Mouse (Mus musculus) neural tube, embryonic 12.5 days (tissue): ENCODE data around the gene Srms. TPM values are rescaled to one million over a fixed set of nuclear protein-coding genes. Genes with fewer than 3 reads are reported as not detected.

ENCODE experiments used
- ATAC-seq: fragments of 200-750 bp; cut with Nextera tagmentation; 2 replicates; pipeline ENCODE4 v1.8.0; 2017; ENCODE audit warnings: low read depth, mild to moderate bottlenecking, moderate TSS enrichment, moderate library complexity; ENCODE audit not compliant: low FRiP score
- H3K27ac ChIP-seq: fragments of 300-500 bp; sonication (generic); 2 replicates; pipeline ENCODE4 v1.5.1; 2016
- H3K27me3 ChIP-seq: fragments of 300-500 bp; sonication (generic); replicated peaks from 2 replicates; pipeline ENCODE4 v1.6.1; 2016; ENCODE audit warnings: mild to moderate bottlenecking
- H3K36me3 ChIP-seq: fragments of 300-500 bp; sonication (generic); 2 replicates; pipeline ENCODE4 v1.6.1; 2016; ENCODE audit warnings: mild to moderate bottlenecking
- H3K4me1 ChIP-seq: fragments of 300-500 bp; sonication (generic); 2 replicates; pipeline ENCODE4 v1.6.1; 2016
- H3K4me2 ChIP-seq: fragments of 300-500 bp; sonication (generic); replicated peaks from 2 replicates; pipeline ENCODE4 v1.6.1; 2016; ENCODE audit warnings: mild to moderate bottlenecking
- H3K4me3 ChIP-seq: fragments of 300-500 bp; sonication (generic); 2 replicates; pipeline ENCODE4 v1.5.1; 2016
- H3K9ac ChIP-seq: fragments of 300-500 bp; sonication (generic); 2 replicates; pipeline ENCODE4 v1.6.1; 2016; ENCODE audit warnings: mild to moderate bottlenecking
- H3K9me3 ChIP-seq: fragments of 300-500 bp; sonication (generic); 2 replicates; pipeline ENCODE4 v1.6.1; 2016; ENCODE audit warnings: mild to moderate bottlenecking
- WGBS: fragments of 180-500 bp; shearing (Covaris S2); methylation state at CpG from one replicate; pipeline ENCODE4 v1.1.7; 2016; 5-methylcytosine and 5-hydroxymethylcytosine counted together
- polyA plus RNA-seq: library from polyadenylated mRNA; unstranded; fragments of >200 nt; fragmentation: Nextera tagmentation; extraction: Ambion mirVana; gene quantifications from 2 replicates; pipeline ENCODE4 v1.2.1, GENCODE M21; 2016

Gene Srms
- polyA plus RNA-seq, 1 experiment from 2014 or later, result 0.11 TPM

DNA sequence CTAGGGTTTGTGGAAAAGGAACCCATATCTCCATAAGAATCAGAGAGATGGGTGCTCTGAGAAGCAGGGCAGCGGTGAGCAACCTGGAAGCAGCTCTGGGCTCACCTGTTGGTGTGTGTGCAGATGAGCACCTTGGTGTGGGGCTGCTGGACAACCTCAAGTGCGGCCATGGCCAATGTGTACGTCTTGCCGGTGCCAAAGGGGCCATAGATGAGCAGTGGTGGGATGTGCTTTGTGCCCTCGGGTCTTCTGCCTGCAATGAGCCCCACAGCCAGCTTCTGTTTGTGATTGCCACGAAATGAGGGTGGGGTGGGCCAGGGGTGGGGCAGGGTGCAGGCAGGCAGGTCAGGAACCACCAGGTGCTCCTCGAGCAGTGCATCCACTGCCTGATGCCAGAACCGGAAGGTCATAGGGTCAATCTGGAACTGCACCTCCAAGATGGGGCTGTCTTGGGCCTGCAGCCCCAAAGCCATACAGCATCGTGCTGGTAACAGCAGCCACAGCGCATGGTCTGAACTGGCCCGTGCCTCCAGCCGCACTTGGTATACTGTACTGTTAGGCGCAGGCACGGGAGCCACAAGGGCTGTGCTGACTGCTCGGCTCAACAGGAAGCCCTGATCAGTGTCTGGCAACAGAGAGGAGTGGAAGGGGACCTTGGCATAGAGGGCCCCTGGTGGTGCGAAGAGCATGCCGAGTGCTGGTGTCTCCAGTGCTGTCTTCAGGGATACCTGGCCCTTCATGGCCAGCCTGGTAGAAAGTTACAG, 24.4 kb upstream of the Srms start:
- Histone ChIP-seq H3K4me2 (no peak overlapping the region), H3K9me3 (no peaks in the 10 kb centered on the region), H3K27ac (no peak overlapping the region), H3K36me3 (no peaks in the 10 kb centered on the region), H3K4me3 (no peak overlapping the region), H3K9ac (no peak overlapping the region), H3K4me1 (no peaks in the 10 kb centered on the region), H3K27me3 (no peaks in the 10 kb centered on the region)
- 93% methylated on average over 17 of the region's 17 CpGs for WGBS
- no peak for ATAC-seq

DNA sequence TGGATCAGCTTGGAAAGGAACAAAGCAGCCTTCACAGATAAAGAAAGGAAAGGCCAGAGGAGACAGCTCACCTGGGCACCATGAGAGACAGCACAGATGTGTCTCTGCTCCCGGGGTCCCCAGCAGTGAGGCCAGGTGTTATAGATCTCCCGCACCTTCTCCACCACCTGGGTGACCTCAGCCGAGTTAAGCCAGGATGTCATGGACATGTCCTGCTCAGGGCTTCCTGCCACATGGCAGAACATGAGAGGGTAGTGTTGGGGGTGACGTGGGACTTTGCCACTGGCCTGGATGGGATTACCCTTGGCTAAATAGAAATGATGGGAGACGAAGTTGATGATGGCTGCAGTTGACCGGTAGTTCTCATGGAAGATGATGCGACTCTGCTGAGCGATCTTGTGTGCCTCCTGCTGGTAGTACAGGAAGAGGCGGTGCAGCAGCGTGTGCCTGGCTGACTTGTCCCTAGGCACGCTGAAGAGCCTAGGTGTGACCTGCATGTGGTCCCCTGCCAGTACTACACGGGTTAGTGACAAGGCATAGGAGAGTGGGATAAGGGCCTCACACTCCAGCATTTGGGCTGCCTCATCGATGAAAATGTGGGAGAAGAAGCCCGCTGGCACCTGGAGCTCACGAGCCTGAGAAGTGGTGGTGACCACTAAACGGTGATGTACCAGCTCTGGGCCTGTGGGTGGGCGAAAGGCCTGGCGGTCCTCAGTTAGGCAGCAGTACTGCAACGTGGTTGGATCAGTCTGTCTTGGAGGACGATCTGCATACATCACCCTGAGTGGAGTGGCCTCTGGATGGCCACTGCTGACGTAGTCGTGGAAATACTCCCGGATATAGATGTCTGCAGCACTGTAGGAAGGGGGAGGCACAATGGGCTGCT, 22.9 kb upstream of the Srms start:
- Histone ChIP-seq H3K4me1 (no peaks in the 10 kb centered on the region), H3K9ac (no peak overlapping the region), H3K27ac (no peak overlapping the region), H3K9me3 (no peaks in the 10 kb centered on the region), H3K36me3 (no peaks in the 10 kb centered on the region), H3K4me2 (no peak overlapping the region), H3K4me3 (no peak overlapping the region), H3K27me3 (no peaks in the 10 kb centered on the region)
- no peak for ATAC-seq
- 86% methylated on average over 23 of the region's 23 CpGs for WGBS

DNA sequence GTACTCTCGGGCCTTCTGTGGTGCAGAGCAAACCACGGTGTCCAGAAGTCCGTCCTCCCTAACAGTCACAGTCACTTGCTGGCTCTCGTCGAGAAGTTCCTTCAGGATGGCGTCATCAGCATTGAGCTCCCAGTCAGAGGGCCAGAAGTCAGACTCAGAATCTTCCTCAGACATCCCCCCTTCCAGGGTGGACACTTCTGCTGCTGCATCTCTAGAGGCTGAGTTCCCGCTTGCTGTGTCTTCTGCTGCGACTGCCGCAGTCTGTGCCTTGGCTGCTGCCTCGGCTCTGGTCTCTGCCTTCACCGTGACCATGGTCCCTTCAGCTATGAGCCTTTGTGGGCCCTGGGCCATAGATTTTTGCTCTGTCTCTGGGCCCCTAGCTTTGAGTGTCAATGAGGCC, 21.7 kb upstream of the Srms start:
- Histone ChIP-seq H3K4me1 (no peaks in the 10 kb centered on the region), H3K36me3 (no peaks in the 10 kb centered on the region), H3K27ac (no peak overlapping the region), H3K9me3 (no peaks in the 10 kb centered on the region), H3K4me3 (no peak overlapping the region), H3K4me2 (no peak overlapping the region), H3K9ac (no peak overlapping the region), H3K27me3 (no peaks in the 10 kb centered on the region)
- WGBS, result 92% methylated on average over 11 of the region's 11 CpGs
- ATAC-seq, result no peak

DNA sequence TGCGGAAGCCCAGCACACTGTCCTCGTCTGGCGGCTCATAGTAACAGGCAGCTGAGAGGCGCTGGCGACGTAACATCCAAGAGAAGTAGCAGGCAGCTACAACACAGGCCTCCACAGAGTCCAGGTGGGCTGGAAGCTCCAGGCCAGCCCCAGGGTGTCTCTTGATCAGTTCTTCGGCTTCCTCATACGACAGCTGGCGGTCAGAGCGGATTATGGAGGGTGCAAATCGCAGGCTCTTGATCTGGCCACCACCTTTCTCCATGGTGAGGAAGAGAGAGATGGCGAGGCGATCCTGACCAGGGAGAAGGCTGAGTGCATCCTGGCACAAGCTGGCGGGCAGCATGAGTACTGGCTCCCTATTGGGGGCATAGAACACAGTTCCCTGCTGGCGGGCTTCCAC, 20.5 kb upstream of the Srms start:
- Histone ChIP-seq H3K4me2 (no peak overlapping the region), H3K9ac (no peak overlapping the region), H3K4me1 (no peaks in the 10 kb centered on the region), H3K4me3 (no peak overlapping the region), H3K27me3 (no peaks in the 10 kb centered on the region), H3K27ac (no peak overlapping the region), H3K36me3 (no peaks in the 10 kb centered on the region), H3K9me3 (no peaks in the 10 kb centered on the region)
- ATAC-seq, result no peak
- WGBS, result 91% methylated on average over 15 of the region's 15 CpGs

DNA sequence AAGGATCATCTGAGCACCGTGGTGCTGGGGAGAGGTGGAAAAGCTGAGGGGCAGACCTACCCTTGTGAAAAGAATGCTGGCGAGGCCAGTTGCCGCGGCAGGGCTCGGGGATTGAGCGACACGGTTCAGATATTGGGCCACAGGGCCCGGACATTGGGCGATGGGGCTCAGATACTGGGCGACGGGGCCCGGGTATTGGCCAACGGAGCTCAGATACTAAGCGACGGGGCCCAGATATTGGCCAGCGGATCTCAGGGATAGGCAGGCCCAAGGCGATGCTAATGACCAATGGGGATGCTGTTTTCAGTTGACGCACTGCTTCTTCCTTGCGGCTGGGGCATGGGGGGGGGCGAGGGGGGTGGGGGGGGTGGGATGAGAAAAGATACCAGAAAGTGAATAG, 18.2 kb upstream of the Srms start:
- Histone ChIP-seq H3K36me3 (no peaks in the 10 kb centered on the region), H3K27me3 (no peaks in the 10 kb centered on the region), H3K4me3 (no peak overlapping the region), H3K4me2 (no peak overlapping the region), H3K27ac (no peak overlapping the region), H3K9me3 (no peaks in the 10 kb centered on the region), H3K9ac (no peak overlapping the region), H3K4me1 (no peaks in the 10 kb centered on the region)
- no peak for ATAC-seq
- WGBS, result 76% methylated on average over 20 of the region's 20 CpGs

DNA sequence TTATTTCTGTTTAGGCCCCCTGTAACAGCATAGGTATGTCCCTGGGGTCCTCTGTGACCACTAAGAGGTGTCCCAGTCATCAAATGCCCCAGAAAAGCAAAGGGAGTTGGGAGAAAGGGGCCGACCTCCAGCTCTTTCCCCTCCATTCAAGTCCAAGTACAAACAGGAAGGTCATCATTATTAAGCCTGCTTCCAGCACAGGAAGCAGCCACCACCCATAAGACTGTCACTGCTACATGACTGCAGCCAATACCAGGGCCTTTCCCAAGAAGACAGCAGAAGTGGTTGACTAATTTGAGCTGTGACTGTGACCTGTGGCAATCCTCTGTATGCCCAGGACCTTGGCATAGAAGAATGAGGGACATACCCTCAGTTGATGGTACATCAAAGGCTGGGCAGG, 15.3 kb upstream of the Srms start:
- no peak overlapping the region for H3K27ac ChIP-seq
- no peak overlapping the region for H3K4me3 ChIP-seq
- H3K27me3 ChIP-seq, result no peaks in the 10 kb centered on the region
- no peak overlapping the region for H3K4me2 ChIP-seq
- no peak overlapping the region for H3K9ac ChIP-seq
- H3K9me3 ChIP-seq, result no peaks in the 10 kb centered on the region
- ATAC-seq, result no peak
- H3K36me3 ChIP-seq, result no peaks in the 10 kb centered on the region
- WGBS, result 79% methylated on average over 1 of the region's 1 CpGs
- no peaks in the 10 kb centered on the region for H3K4me1 ChIP-seq

DNA sequence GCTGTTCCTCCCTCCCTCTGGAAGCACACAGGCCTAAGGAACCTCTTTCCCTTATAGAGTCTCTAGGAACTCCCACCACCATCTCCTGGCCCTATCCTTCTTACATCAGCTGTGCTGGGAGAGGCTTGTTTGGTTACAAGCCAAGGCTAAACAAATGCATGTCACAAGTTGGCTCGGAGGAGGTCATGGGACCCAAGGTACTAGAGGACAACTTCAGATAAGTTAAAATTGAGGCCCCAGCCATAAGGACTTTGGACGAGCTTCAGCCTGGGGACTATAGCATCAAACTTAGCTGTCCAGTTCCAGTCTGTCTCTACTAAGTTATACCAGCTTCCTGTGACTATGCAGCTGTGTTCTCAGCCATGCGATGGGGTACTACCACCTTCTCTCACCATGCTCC, 14.1 kb upstream of the Srms start:
- no peak overlapping the region for H3K9ac ChIP-seq
- no peaks in the 10 kb centered on the region for H3K36me3 ChIP-seq
- WGBS, result 84% methylated on average over 3 of the region's 3 CpGs
- H3K4me1 ChIP-seq, result no peaks in the 10 kb centered on the region
- no peak overlapping the region for H3K4me2 ChIP-seq
- no peaks in the 10 kb centered on the region for H3K9me3 ChIP-seq
- no peaks in the 10 kb centered on the region for H3K27me3 ChIP-seq
- no peak for ATAC-seq
- H3K4me3 ChIP-seq, result no peak overlapping the region
- H3K27ac ChIP-seq, result no peak overlapping the region

DNA sequence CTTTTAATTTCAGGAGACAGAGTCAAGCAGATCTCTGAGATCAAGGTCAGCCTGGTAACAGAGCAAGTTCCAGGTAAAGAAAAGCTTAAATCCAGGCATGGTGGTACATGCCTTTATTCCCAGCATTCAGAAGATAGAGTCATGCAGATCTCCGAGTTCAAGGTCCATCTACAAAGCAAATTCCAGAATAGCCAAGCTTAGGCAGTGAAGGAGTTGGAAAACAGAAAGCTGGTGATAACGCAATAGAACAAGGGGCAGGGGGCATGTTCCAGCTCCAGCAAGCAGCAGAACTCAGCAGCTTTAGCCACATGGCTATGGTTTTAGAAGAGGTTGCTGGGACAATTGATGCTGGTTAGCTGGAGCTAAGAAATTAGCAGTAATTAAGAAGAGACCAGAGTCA, 12.0 kb upstream of the Srms start:
- no peak overlapping the region for H3K4me3 ChIP-seq
- no peaks in the 10 kb centered on the region for H3K9me3 ChIP-seq
- H3K27ac ChIP-seq, result no peak overlapping the region
- H3K27me3 ChIP-seq, result no peaks in the 10 kb centered on the region
- H3K36me3 ChIP-seq, result no peaks in the 10 kb centered on the region
- 89% methylated on average over 2 of the region's 2 CpGs for WGBS
- no peak overlapping the region for H3K4me2 ChIP-seq
- no peak for ATAC-seq
- H3K4me1 ChIP-seq, result peaks cover 10% of the 10 kb centered on the region
- no peak overlapping the region for H3K9ac ChIP-seq

DNA sequence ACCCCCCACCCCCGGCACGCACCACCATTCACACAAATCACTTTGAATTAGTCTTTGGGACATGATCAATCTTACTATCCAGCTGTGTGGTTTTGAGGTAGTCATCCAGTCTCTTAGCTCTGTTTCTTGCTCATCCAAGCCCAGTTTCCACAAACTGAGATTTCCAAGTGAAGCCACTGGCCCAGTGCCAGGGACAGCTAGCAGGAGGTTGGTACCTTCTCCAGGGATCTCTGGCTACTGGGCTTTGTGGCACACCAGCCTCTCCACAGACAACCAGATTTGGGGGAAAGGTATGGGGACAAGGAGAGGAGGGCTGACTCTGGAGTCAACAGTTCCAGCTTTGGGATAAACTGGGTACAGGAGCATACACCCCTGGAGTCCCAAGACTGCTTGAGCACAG, 7.4 kb upstream of the Srms start:
- Histone ChIP-seq H3K4me1 (peaks cover 18% of the 10 kb centered on the region), H3K4me2 (peak overlapping the region; percentile 53), H3K27ac (no peak overlapping the region), H3K36me3 (no peaks in the 10 kb centered on the region), H3K4me3 (no peak overlapping the region), H3K27me3 (no peaks in the 10 kb centered on the region), H3K9me3 (no peaks in the 10 kb centered on the region), H3K9ac (no peak overlapping the region)
- no peak for ATAC-seq
- WGBS, result 34% methylated on average over 2 of the region's 2 CpGs

DNA sequence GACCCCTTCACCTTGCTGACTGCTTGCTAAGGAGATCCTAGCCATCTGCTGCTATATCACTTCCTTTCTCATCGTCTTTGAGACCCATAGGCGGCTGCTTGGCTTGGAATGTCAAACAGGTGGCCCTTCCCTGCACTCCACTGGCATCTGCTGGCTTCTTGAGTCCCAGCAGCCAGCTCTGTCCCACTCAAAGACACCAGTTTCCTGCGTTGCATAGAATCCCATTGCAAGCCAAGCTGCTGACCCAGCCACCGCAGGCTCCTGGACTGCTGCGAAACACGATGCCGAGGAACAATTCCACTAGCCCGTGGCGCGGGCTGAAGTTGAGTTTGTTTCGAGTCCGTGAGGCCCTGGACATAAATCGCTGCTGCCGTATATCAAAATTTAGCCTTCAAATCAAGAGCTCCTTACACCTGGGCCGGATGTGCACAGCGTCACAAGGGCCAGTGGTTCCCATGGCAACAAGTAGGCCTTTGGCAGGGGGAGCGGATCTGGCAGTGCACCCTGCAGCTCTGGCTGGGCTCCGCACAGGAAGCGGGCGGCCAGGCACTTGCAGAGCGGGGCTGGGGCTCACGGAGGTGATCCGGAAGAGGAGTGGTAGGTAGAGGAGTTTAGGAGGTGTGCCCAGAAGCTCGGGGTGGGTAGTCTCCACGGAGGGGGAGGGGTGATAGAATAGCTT, 6.7 kb upstream of the Srms start, which contains the start of gene Fndc11:
TSS of gene Fndc11 (plus strand) at position 476 of the 679 bp plus-strand sequence.
- Histone ChIP-seq H3K36me3 (no peaks in the 10 kb centered on the region), H3K9me3 (no peaks in the 10 kb centered on the region), H3K27me3 (no peaks in the 10 kb centered on the region), H3K27ac (no peak within 1 kb of the TSS), H3K4me2 (peak within 1 kb of the TSS; percentile 53), H3K4me1 (peaks cover 18% of the 10 kb centered on the region), H3K4me3 (peak within 1 kb of the TSS; percentile 20), H3K9ac (peak within 1 kb of the TSS; percentile 10; the same call in 1 of the 2 replicates)
- peak; percentile 53; the same call in 1 of the 2 replicates for ATAC-seq
- WGBS, result 4% methylated on average over 25 of the region's 25 CpGs

DNA sequence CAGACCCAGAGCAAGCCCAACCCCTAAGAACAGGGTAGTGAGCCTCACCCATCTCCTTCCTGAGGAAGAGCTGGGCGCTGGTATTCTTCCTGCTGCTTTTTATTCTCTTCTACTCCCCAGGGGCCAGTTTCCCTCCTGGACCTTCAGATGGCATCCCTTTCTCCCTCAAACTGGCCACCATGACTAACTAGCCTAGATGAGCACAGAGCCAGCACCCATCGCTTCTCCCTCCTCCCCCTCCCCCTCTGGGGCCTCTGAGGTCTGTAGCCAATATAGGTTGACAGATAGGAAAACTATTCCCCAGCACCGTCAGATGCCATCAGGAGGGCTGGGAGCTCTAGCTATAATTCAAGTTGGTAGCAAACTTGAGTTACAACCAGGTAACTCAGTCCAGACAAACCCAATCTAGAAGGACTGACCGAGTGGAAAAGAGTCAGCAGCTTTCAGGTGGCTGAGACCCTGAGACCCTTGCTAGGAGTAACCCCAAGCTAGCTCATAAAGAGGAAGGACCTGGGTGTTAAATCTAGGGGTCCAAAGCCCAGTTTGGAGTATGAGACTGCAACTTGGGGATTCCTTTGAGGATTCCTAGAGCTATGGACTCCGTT, 6.0 kb upstream of the Srms start:
- Histone ChIP-seq H3K27ac (no peak overlapping the region), H3K36me3 (no peaks in the 10 kb centered on the region), H3K4me2 (no peak overlapping the region), H3K9me3 (no peaks in the 10 kb centered on the region), H3K4me1 (peaks cover 18% of the 10 kb centered on the region), H3K9ac (no peak overlapping the region), H3K4me3 (no peak overlapping the region), H3K27me3 (peaks cover 6% of the 10 kb centered on the region)
- ATAC-seq, result no peak
- WGBS, result 66% methylated on average over 5 of the region's 5 CpGs

DNA sequence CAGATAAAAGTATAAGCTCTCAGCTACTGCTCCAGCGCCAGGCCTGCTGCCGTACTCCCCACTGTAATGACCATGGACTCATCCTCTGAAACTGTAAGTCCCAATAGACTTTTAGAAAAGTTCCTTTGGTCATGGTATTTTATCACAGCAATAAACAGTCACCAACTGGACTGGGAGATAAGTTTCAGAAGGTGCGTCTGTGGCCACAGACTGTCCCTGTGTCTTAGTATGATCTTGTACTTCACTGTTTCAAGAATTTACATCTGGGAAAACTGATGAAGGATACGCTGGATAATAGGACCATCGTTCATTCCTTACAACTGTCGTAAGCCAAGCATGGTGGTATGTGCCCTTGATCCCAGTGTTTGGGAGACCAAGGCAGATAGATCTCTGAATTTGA, 3.1 kb upstream of the Srms start:
- Histone ChIP-seq H3K4me3 (no peak overlapping the region), H3K36me3 (no peaks in the 10 kb centered on the region), H3K27ac (no peak overlapping the region), H3K27me3 (peaks cover 36% of the 10 kb centered on the region), H3K4me1 (peaks cover 27% of the 10 kb centered on the region), H3K4me2 (no peak overlapping the region), H3K9me3 (no peaks in the 10 kb centered on the region), H3K9ac (no peak overlapping the region)
- 88% methylated on average over 6 of the region's 6 CpGs for WGBS
- ATAC-seq, result no peak
